Mouse (Mus musculus) spleen, postnatal 4 days (tissue): ENCODE measurements around the gene Abhd17c.
"Not testable (repeated sequence)": the region's sequence is repeated elsewhere in the genome, so short reads cannot be mapped to it uniquely, and the experiment has no call there.

Source experiments
- DNase-seq, 2 experiments: peaks; one replicate each; pipeline ENCODE4 v3.0.0; 2022; ENCODE audit warnings: low spot score in 2 of 2

The Abhd17c gene

GRCm38 (mm10) chr7:84151001-84151959, at the start of gene Abhd17c:
Abhd17c (minus strand) TSS chr7:84151893.
- DNase-seq, result peak; percentile 27 to 77

GRCm38 (mm10) chr7:84197208-84197860, 45.6 kb upstream of the Abhd17c start:
- DNase-seq, result no peak

- DNase-seq, result no peak
Measured at GRCm38 (mm10) chr7:84196221-84196620, 44.5 kb upstream of the Abhd17c start.

GRCm38 (mm10) chr7:84192256-84192655, 40.6 kb upstream of the Abhd17c start:
- DNase-seq, result no peak

- no peak for DNase-seq
Measured at GRCm38 (mm10) chr7:84191476-84191875, 39.8 kb upstream of the Abhd17c start.

- DNase-seq, result no peak
Measured at GRCm38 (mm10) chr7:84188196-84188595, 36.5 kb upstream of the Abhd17c start.

GRCm38 (mm10) chr7:84185196-84185595, 33.5 kb upstream of the Abhd17c start:
- DNase-seq, result no peak

- no peak for DNase-seq
Measured at GRCm38 (mm10) chr7:84184703-84185102, 33.0 kb upstream of the Abhd17c start.

- DNase-seq, result not testable (repeated sequence)
Measured at GRCm38 (mm10) chr7:84178809-84179208, 27.1 kb upstream of the Abhd17c start.

GRCm38 (mm10) chr7:84174655-84175448, 23.2 kb upstream of the Abhd17c start:
- DNase-seq, result no peak

GRCm38 (mm10) chr7:84173394-84173793, 21.7 kb upstream of the Abhd17c start:
- no peak for DNase-seq

- no peak for DNase-seq
Measured at GRCm38 (mm10) chr7:84171177-84171787, 19.6 kb upstream of the Abhd17c start.

GRCm38 (mm10) chr7:84168355-84168754, 16.7 kb upstream of the Abhd17c start:
- no peak for DNase-seq

GRCm38 (mm10) chr7:84166721-84167419, 15.2 kb upstream of the Abhd17c start:
- no peak for DNase-seq

GRCm38 (mm10) chr7:84166007-84166406, 14.3 kb upstream of the Abhd17c start:
- no peak for DNase-seq

- DNase-seq, result no peak
Measured at GRCm38 (mm10) chr7:84165288-84165687, 13.6 kb upstream of the Abhd17c start.

- DNase-seq, result peak in 1 of 2 experiments; percentile 16
Measured at GRCm38 (mm10) chr7:84164880-84165279, 13.2 kb upstream of the Abhd17c start.

GRCm38 (mm10) chr7:84164419-84164818, 12.7 kb upstream of the Abhd17c start:
- DNase-seq, result no peak

GRCm38 (mm10) chr7:84163585-84163984, 11.9 kb upstream of the Abhd17c start:
- DNase-seq, result no peak

GRCm38 (mm10) chr7:84159414-84159813, 7.7 kb upstream of the Abhd17c start:
- DNase-seq, result no peak

GRCm38 (mm10) chr7:84153821-84154220, 2.1 kb upstream of the Abhd17c start:
- DNase-seq, result no peak
